Mouse (Mus musculus) cerebellum, adult (tissue): ENCODE results near the gene Pax1.

Source experiments
- ATAC-seq: cut with Nextera tagmentation; 2 replicates; pipeline ENCODE4 v1.9.2; 2017; ENCODE audit warnings: mild to moderate bottlenecking, moderate library complexity, mixed read lengths; ENCODE audit not compliant: insufficient number of reproducible peaks, low FRiP score, low TSS enrichment

Pax1 gene

DNA sequence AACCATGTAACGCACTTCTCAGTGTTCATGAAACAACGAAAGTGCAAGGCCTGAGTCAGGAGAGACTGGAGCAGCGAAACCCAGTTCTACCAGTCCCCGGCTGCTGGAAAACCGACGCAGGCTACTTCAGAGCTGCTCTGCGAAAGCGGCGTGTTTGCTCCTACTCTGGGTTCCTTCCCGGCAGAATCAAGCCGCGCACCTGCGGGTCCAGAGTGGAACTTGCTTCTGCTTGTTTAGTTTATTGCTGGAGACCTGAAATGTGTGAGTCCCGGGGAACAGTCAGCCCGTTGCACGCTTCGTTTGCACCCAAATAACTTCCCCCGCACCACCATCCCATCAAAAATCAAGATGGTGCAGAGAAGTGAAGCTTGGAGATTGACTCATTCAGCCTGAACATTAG lies at the start of gene Pax1:
Pax1 (plus strand) TSS at position 345 of the 400 bp plus-strand sequence.
- no peak for ATAC-seq

DNA sequence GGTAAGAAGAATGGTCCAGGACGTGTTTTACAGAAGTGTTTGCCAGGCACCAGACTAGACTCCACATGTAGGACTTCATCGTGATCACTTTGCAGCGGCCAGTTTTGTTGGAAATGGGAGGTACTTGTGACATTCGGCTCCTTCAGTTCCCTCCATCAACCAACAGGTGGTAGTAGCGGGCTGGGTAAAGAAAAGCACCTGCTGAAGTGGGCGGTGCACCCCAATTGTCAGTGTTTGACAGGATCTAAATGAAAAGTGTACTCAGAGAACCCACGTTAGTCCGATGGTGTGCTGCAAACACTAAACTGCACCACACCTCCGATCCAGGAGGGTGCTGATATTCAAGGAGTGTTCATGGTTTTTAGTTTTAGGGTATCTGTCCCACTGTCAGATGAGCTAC lies 40.7 kb upstream of the Pax1 start:
- no peak for ATAC-seq

DNA sequence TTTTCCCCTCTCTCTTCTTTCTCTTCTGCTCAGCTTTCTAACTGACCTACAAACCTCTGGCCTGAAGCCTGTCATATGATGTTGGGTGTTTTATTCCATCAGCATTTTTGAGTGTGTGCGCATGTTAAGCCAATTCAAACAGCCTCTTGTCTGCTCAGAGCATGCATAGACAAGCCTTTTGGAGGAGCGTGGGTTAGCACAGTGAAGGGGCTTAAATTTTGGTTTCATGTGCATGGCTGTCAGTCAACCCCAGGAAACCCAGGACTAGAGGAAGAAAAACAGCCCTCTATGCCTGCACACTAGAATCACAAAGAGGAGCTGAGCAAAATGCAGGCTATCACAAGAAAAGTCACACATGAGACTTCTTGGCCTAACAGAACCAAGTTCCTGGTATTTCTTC lies 36.5 kb upstream of the Pax1 start:
- ATAC-seq: no peak

GRCm38 (mm10) chr2:147332731-147333130 lies 29.0 kb upstream of the Pax1 start:
- no peak for ATAC-seq

DNA sequence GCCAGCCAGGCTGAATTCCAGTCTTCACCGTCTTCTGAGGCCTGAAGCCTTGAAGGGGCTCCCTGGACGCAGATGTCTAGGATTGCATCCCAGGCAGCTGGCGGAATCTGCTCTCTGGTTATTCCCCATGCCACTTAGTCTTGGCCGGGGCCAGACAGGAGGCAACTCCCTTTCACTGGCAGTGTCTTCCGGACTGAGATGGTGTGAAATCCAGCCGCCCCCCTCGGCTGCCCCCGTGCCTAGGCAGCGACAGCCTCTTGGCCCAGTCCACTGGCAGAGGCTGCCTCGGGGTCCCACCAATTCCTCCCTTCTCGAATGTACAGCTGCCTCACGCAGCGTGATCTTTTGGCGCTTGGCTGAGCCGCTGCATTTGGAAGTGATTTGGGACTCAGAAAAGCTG lies 23.0 kb upstream of the Pax1 start:
- ATAC-seq: no peak

- no peak for ATAC-seq
Measured at GRCm38 (mm10) chr2:147339796-147340195, 21.9 kb upstream of the Pax1 start.

- ATAC-seq: no peak
Measured at GRCm38 (mm10) chr2:147342198-147342597, 19.5 kb upstream of the Pax1 start.

DNA sequence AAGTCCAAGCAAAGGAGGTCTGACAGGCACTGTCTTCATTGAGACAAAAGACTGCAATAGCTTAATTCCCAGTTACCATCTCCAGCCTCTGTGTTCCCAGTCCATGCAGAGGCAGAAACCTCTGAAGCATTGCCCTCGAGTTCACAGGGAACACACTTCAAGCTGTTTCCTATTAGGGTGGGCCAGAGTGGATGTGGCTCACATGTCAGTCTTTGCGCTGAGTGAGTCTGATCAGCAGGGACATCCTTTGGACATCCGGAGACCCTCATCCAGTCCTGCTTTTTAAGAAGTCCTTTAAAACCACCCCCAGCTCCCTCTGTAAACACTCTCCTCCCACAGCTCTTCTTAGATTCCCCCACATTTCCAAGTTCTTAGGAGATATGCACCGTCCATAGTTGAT lies 2.0 kb upstream of the Pax1 start:
- ATAC-seq: no peak

DNA sequence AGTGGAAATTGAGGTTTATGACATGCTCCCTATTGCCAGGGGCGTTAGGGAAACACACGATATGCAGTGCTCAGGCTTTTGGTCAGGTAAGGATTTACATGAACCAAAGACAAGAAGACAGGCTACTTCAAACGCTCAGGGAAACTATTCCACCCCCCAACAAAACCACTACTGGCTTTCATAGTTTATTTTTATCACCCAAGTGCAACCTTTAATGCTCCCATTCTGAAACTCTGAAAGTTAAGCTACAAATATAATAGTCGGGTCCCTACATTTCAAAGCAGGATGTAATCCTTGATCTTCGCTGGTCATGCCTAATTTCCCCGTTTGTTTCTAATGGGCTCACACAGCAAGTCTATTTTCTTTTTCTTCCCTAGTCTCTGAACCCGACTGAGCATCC lies 1.3 kb upstream of the Pax1 start:
- ATAC-seq: no peak

DNA sequence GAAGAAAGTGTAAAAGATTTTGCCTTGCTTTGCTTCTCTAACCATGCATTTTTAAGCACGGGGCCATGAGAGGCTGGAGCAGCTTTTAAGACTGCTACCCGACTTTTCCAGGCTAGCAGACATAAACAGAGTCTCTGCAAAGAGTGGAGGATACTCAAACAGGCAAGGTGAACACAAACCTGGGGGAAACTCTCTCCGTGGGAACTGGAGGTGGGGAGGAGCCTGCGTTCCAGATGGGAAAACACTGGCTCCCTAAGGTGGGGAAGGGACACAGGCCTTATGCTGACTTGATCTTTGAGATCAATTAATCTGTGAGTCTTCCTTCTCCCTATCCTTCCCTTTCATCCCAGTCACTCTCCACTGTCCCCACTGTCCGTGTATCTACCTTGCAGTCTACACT lies 869 bp upstream of the Pax1 start:
- no peak for ATAC-seq

DNA sequence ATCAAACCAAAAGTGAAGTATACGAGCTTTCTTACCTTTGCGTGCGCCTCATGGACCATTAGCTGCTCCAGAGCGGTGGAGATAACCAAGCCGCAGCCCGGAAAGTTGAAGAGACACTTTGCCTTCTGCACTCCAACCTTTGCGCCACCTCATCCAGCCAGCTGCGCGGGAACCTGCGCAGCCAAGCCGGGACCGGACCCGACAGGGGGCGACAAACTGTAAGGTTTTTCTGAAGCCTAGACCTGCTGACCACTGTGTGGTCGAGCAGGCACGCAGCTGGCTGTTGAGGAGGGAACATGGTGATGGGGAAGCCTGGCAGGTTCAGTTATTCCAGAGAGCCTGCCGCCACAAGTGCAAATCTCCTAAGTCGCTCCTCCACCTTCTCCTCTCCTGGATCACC lies 591 bp downstream of the Pax1 start:
- ATAC-seq: no peak

GRCm38 (mm10) chr2:147363401-147364130 lies 1.8 kb downstream of the Pax1 start:
- no peak for ATAC-seq

- no peak for ATAC-seq
Measured at GRCm38 (mm10) chr2:147364198-147364597, 2.5 kb downstream of the Pax1 start.

GRCm38 (mm10) chr2:147364982-147365907 lies 3.5 kb downstream of the Pax1 start:
- ATAC-seq: no peak

DNA sequence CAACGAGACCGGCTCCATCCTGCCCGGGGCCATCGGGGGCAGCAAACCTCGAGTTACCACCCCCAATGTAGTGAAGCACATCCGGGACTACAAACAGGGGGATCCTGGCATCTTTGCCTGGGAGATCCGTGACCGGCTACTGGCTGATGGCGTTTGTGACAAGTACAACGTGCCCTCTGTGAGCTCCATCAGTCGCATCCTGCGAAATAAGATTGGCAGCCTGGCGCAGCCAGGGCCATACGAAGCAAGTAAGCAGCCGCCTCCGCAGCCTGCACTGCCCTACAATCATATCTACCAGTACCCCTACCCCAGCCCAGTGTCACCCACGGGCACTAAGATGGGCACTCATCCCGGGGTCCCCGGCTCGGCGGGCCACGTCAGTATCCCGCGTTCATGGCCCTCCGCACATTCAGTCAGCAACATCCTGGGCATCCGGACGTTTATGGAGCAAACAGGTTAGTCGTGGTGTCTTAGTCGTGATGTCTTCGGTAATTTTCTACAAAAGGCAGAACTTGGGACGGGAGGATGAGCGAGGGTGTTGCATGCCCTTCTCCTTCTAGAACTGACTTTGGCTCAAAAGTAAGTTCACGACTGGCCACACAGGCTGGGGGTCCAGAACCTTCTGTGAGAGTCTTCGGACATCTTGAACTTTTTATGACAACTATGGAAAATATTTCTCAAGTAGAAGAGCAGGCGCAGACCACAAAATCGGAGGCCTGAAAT lies 4.3 kb downstream of the Pax1 start:
- no peak for ATAC-seq

GRCm38 (mm10) chr2:147367246-147367820 lies 5.6 kb downstream of the Pax1 start:
- no peak for ATAC-seq

DNA sequence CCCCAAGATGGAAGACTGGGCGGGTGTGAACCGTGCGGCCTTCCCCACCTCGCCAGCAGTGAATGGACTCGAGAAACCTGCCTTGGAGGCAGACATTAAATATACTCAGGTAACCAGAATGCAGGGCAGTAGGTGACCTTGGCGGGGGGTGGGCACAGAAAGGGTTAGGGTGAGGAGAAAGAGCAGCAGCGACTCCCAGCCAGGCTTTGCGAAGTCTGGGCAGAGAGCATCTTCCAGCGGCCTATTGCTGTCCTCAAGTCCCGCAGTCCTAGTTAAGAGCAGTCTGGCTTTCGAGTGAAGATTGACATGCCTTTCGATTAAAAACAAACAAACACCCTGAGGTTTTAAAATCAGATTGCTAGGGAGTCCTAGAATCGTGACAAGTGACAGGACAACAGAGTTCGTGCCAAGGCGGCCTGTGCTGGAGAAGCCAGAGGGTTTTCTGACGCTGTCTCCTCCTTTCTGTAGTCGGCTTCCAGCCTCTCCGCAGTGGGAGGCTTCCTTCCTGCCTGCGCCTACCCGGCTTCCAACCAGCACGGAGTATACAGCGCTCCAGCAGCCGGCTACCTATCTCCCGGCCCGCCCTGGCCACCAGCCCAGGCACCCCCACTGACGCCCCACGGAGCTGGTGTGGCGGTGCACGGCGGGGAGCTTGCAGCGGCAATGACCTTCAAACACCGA lies 6.3 kb downstream of the Pax1 start:
- no peak for ATAC-seq

DNA sequence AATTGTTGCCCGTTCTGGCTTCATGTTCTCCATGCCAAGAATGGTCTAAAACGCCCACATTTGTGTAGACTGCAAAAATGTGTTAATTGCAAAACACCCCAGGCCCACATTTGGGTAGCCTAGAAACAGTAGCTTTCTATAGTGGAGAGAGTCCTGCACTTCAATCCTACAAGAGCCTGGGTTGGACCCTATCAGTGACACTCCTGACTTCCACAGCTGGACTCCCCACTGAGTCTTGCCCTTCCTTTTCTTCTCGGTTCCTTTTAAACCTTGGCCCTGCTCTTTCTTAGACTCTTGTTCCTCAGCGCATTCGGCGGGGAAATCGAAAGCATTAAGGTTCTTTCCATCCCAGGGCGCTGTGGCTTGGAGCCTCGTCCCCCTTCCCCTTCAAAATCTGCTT lies 7.8 kb downstream of the Pax1 start:
- no peak for ATAC-seq

- no peak for ATAC-seq
Measured at GRCm38 (mm10) chr2:147370091-147370490, 8.4 kb downstream of the Pax1 start.

DNA sequence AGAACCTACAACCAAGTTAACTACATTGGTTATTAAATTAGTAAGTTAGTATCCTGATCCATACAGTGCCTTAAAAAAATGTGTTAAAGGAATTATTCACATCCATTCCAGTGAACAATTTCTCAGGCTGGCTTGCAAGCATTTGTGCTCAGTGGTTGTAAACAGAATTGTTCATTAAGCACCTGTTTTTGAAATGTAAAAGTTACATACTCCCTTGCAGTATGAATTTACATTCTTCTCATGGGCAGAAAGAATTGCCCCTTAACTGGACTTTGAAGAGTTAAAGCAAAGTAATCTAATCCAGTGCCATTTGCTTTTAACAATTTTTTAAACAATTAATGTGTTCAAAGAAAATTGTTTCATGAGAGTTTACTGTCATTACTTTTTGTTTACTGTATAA lies 9.6 kb downstream of the Pax1 start:
- ATAC-seq: no peak
